Mouse (Mus musculus) heart, adult 11 months (tissue): ENCODE results near the gene Mical1.

ENCODE experiments used
- DNase-seq: peaks from one replicate; pipeline ENCODE4 v3.0.0; 2022

The Mical1 gene

DNA sequence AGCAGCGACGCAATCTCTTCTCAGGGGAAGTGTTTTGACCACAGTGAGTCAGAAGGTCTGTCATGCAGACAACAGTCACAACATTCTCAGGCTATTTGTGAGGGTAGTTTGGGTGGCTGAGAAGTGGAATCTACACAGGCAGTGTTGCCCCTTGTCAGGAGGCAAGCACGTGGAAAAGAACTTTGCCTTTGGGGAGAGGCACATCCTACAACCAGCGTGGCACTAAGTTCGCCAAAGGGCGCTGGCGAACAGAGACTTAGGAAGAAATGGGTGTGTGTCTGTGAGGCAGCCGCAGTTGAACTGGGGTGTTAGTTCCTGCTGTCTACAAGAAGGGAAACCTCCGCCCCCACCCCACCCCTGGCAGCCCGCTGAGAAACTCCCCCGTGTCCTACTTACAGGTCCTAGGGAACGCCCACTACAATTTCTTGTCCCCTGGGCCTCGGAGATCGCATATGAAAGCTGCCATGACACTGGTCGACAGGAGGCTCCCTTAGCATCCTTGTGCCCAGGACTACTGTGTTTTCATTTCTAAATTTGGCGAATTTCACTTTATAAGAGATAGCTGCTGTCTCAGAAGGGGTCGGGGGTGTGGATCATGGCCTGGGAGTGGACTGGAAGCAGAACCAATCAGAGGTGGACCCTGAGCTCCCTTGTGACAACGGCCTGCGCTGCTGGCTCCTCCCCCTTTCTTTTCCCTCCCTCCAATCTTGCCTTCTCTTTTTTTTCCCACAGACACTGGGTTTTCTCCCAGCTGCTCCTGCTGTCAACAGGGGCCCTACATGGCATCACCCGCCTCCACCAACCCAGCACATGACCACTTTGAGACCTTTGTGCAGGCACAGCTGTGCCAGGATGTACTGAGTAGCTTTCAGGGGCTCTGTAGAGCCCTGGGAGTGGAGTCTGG lies 1.4 kb downstream of the Mical1 start:
- DNase-seq, result peak; percentile 99

DNA sequence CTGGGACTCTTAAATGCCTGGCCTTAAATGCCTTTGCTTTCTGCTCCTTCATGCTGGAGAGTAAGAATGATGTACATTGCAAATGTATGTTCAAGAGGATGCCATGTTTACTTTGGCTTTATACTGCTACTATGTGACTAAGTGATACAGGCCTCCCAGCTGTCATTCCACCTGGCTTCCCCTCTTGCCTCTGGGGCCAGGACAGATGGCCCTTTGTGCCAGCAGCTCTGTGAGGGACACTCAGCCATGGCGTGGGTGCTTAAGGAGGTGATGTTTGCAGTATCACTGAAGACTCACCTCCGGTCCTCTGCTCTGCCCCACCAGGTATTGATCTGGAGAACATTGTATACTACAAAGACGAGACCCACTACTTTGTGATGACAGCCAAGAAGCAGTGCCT lies 3.8 kb downstream of the Mical1 start:
- DNase-seq, result no peak

DNA sequence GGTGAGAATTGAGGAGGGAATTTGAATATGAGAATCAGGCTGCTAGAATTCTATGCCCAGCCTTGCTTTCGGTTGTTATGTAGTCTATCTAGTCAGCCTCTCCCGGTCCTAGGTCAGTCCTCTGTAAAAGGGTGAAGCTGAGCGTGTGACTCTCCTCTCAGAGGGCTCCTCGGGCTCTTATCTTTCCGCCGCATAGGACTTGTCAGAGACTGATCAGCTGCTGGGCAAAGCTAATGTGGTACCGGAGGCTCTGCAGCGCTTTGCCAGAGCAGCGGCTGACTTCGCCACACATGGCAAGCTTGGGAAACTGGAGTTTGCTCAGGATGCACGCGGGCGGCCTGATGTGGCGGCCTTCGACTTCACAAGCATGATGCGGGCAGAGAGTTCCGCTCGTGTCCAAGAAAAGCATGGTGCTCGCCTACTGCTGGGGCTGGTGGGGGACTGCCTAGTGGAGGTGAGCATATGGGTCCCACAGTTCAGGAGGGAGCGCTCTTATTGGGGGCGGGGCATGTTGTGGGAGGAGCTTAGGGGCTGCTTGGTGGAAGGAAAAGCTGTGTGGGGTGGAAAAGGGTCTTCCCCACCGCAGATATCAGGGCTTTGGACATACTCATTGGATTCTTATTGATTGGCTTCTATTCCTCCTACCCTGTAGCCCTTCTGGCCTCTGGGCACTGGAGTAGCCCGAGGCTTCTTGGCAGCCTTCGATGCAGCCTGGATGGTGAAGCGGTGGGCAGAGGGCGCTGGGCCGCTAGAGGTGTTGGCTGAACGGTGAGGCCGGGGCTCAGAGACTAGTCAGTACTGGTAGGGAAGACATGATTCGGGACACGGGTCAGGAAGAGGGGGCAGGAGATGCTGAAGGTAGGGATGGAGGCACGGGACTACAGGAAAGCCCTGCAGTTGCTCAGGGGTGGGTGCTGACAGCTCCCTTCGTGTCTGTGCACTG lies 5.1 kb downstream of the Mical1 start:
- peak; percentile 92 for DNase-seq

DNA sequence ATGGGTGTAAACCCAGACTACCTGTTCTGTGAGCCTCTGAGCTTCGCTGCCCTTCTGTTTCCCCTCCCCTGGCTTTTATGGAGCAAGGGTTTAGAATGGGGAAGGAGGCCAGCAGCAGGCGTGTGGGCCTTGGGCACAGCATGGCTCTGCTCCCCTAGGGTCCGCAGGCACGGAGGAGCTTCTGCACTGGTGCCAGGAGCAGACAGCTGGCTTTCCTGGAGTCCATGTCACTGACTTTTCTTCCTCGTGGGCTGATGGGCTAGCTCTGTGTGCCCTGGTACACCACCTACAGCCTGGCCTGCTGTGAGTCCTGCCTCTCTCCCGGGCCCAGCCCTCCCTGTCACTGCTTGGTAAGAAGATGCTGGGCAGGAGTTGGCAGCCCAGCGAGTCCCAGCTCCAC lies 6.3 kb downstream of the Mical1 start:
- DNase-seq, result no peak

- no peak for DNase-seq
These were observed 9.7 kb downstream of the Mical1 start for GRCm38 (mm10) chr10:41485778-41486177.

GRCm38 (mm10) chr10:41486506-41487170 lies 10.5 kb downstream of the Mical1 start:
- peak; percentile 89 for DNase-seq

GRCm38 (mm10) chr10:41488877-41489276 lies 12.8 kb downstream of the Mical1 start:
- peak; percentile 88 for DNase-seq

GRCm38 (mm10) chr10:41489294-41489693 lies 13.2 kb downstream of the Mical1 start:
- peak; percentile 90 for DNase-seq

DNA sequence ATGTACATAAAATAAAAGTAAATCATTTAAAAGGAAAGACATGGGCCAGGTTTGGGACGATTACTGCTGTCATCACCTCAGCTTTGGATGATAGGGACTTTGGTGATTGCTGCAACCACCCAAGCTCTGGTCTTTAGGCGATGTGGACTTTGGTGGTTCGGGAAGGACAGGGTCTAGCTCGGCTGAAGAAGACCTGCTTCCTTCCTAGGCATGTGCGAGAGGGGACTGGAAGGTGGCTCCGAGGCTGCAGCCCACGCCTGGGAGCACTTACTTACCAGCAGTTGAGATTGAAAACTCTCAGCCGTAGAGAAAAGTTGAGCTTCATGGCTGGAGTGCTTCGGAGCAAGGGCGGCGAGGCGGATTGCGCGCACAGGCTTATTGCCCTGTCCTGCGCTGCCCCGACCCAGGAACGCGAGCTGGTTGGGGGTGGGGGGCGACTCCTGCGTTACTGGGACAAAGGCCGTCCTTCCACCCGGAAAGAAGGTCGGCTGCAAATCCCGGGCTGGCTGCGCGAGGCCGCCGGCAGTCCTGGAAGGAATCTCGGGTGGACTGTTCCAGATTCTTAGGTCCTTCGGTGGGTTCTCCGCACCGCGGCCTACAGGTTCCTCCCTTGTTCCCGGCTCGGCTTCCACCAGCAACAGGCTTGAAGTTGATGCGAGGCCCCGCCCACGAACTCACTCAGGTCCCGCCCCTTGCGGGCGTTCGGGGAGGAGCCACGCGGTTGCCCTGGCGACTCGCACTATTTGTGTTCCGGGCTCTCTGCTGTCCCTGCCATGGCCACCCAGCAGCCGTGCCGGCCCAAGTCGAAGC lies 13.8 kb downstream of the Mical1 start, which contains the start of the genes Smpd2 and Ppil6:
TSS of gene Smpd2 (minus strand) at position 662 of the 810 bp plus-strand sequence.
TSS of gene Ppil6 (plus strand) at position 732 of the 810 bp plus-strand sequence.
- peak; percentile 99 for DNase-seq

DNA sequence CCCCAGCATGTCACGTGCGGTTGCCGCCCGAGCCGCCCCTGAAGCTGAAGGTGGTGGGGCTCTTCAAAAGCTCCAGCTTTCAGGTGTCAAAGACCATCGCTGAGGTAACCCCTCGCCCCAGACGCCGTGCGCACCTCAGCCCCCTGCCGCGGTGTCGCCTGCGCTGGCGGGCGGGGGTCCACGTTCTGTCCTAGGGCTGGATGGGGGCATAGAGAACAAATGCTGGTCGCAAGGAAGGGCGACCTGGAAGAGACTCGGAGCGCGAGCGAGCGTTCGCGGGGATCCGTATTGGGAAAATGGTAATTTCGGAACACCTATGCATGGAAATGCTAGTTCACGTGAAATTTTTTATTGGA lies 14.4 kb downstream of the Mical1 start:
- no peak for DNase-seq

DNA sequence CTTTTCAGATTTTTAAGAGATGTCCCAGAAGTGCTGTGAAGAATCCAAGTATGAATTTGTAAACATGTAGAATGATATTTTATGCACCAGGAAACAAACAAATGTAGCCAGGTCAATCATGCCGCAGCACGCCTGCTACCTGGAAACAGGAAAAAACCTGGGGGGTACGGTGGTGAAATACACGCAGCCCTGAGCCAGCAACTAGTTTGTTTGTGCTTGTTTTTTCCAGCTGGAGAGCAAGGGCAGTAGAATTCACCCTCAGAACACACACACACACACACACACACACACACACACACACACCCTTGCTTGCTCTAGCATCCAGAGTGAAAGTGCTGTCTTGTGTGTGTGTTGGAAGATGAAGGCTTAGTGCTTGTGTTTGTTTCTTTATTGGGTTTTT lies 15.0 kb downstream of the Mical1 start:
- DNase-seq, result no peak

GRCm38 (mm10) chr10:41500941-41501340 lies 24.8 kb downstream of the Mical1 start:
- peak; percentile 99 for DNase-seq

GRCm38 (mm10) chr10:41504996-41505395 lies 28.9 kb downstream of the Mical1 start:
- peak; percentile 77 for DNase-seq

DNA sequence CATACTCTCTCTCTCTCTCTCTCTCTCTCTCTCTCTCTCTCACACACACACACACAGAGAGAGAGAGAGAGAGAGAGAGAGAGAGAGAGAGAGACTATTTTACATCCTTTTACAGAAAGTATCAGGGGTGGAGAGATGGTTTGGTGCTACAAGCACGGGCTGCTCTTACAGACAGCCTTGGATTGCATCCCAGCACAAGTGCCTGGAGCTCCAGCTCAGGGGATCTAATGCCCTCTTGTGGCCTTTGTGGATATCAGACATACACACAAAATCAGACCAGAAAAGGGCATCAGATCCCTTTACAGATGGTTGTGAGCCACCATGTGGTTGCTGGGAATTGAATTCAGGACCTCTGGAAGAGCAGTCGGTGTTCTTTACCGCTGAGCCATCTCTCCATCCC lies 29.3 kb downstream of the Mical1 start:
- peak; percentile 94 for DNase-seq

- peak; percentile 35 for DNase-seq
These were observed 33.0 kb downstream of the Mical1 start for GRCm38 (mm10) chr10:41509160-41509559.

- peak; percentile 92 for DNase-seq
These were observed 38.2 kb downstream of the Mical1 start for GRCm38 (mm10) chr10:41514301-41514700.

GRCm38 (mm10) chr10:41514921-41515320 lies 38.8 kb downstream of the Mical1 start:
- DNase-seq, result peak; percentile 12

DNA sequence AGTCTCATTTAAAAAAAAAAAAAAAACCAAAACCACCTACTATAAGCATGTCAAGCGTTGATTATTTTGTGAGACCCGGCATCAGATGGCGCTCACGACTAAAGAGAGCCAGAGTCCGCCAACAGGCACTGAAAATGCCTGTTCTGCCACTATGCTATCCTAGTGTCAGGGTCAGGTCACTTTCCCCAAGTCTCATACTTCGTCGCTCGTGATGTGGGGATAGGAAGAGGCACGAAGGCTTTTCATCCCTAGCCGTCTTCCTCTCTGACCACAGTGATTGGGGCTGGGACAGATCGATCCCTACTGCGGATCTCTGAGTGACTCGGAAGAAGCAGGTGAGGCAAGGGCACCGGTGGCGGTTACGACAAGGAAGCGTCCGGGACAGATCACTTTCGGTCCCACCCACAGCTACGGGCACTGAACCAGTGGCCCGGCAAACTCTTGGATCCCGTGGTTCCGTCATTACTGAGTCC lies 42.4 kb downstream of the Mical1 start:
- no peak for DNase-seq

DNA sequence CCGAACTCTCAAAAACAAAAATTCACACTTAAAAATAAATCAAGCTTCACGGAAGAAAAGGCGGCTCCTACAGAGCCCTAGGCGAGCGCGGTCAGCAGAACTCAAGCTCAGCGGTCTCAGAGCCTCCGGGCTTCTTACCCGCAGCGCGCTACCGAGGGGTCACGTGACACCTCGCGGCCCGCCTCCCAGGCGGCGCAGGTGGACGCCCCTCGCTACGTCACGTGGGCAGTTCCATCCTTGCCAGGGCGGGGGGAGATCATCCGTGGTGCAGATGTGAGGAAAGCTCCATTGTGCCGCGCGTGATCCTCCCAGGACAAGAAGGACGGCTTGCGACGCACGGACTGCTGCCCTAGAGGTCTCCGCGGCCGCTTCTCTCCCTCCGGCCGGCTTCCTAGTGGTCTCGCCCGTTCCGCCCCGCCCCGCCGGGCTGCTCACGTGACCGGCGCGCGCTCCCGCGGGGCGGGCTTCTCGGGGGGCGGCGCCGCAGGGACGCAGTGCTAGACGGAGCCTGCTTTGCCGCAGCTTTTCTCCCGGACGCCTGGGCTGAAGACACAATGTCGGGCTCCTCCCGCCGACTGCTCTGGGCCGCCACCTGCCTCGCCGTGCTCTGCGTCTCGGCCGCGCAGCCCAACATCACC lies 43.0 kb downstream of the Mical1 start, which contains the start of gene Cd164:
TSS of gene Cd164 (plus strand) at position 434 of the 638 bp plus-strand sequence.
- DNase-seq, result peak; percentile 100

- DNase-seq, result no peak
These were observed 43.7 kb downstream of the Mical1 start for GRCm38 (mm10) chr10:41519640-41520409.

DNA sequence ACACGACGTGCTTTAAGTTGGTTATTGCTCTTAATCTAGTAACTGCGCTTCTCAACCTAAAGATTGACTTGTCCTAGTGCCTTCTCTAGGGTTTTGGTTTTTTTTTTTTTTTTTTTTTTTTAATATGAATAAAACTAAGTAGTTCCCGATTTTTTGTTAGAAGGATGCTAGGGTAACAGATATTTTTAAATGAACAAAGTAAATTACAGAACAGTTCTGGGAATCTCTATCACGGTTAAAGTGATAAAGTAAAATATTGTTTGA lies 44.2 kb downstream of the Mical1 start:
- DNase-seq, result no peak
